In the genomic region with DNA sequence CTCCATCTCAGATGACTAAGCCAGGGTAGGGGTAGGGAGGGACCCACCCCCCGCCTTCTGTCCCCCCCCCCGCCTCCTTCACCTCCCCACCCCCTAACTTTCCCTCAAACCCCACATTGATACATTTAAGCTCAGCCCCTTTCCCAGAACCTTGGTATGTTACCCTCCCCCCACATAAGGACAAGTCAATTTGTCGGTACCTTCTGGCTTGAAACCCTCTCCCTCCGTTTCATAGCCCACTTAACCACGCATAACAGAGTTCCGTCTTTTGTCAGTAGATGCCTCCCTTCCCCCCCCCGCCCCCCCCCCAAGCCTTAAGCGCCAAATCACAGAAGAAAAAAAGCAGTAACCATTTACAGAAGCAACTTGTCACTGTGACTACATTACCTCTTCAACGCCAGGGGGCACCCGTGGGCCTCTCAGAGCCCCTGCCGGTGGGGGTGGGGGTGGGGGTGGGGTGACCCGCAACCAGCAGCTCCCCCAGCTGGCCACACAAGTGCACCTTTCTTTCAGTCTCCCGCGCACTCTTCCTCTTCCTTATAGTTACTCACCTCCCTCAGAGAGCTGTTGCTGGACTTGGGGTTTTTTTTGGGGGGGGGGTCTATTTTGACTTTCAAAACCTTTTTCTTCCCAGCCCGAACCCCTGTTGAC, we compare ENCODE assay signal across 8 mouse cellular contexts. TPM values are rescaled to one million over a fixed set of nuclear protein-coding genes. Genes with fewer than 3 reads are reported as not detected.
A peak's percentile ranks its signal among the peaks of the same experiment; 100 is the strongest.
DNase-seq lines count a peak whose midpoint lies in the region; ATAC-seq and TF ChIP-seq lines count a peak whose summit lies in the region.

No protein-coding gene starts in this region.

- H3K27me3 ChIP-seq in forebrain, embryonic 10.5 days (ENCODE audit: poor library complexity, severe bottlenecking) = no peaks in the 10 kb centered on the region
- no peaks in the 10 kb centered on the region for H3K27me3 ChIP-seq in hindbrain, embryonic 10.5 days (ENCODE audit: insufficient read depth, poor library complexity, severe bottlenecking)
- no peaks in the 10 kb centered on the region for H3K27me3 ChIP-seq in limb, embryonic 14.5 days (ENCODE audit: control insufficient read depth, insufficient read depth, low read length)
- H3K27me3 ChIP-seq in midbrain, embryonic 14.5 days (ENCODE audit: control insufficient read depth, insufficient read depth, low read length) = no peaks in the 10 kb centered on the region
- no peaks in the 10 kb centered on the region for H3K27me3 ChIP-seq in stomach, postnatal 0 days (ENCODE audit: control insufficient read depth, insufficient read depth, low read length)

- TF ChIP-seq POLR2A in limb, embryonic 14.5 days (IDR thresholded peaks at IDR 0.05; ENCODE audit: borderline replicate concordance, extremely low read depth, insufficient read depth, insufficient read length) = no peak

- peak overlapping the region; percentile 61 for H3K4me2 ChIP-seq in limb, embryonic 14.5 days (replicated peaks; ENCODE audit: low read depth, low read length, severe bottlenecking)
- H3K4me2 ChIP-seq in midbrain, embryonic 14.5 days (ENCODE audit: low read length) = peak overlapping the region; percentile 63
- peak overlapping the region; percentile 63 for H3K4me2 ChIP-seq in stomach, postnatal 0 days (replicated peaks; ENCODE audit: low read depth)

- no peak for TF ChIP-seq EP300 in stomach, postnatal 0 days (optimal IDR thresholded peaks at IDR 0.05)

- H3K4me3 ChIP-seq in layer of hippocampus, adult 2 months = no peak overlapping the region
- H3K4me3 ChIP-seq in forebrain, embryonic 10.5 days = peak overlapping the region; percentile 51; the same call in 1 of the 2 replicates
- peak overlapping the region; percentile 29 for H3K4me3 ChIP-seq in hindbrain, embryonic 10.5 days
- peak overlapping the region; percentile 41 for H3K4me3 ChIP-seq in limb, embryonic 14.5 days (replicated peaks; ENCODE audit: low read length)
- H3K4me3 ChIP-seq in midbrain, embryonic 14.5 days (replicated peaks; ENCODE audit: low read depth, low read length) = no peak overlapping the region
- no peak overlapping the region; the same call in 1 of the 2 replicates for H3K4me3 ChIP-seq in stomach, postnatal 0 days (ENCODE audit: low read depth, low read length)

- WGBS in forebrain, embryonic 10.5 days = 20% methylated on average over 13 of the region's 15 CpGs
- 16% methylated on average over 14 of the region's 15 CpGs for WGBS in hindbrain, embryonic 10.5 days
- 29% methylated on average over 11 of the region's 15 CpGs for WGBS in limb, embryonic 14.5 days
- 23% methylated on average over 13 of the region's 15 CpGs for WGBS in midbrain, embryonic 14.5 days
- WGBS in stomach, postnatal 0 days = 19% methylated on average over 10 of the region's 15 CpGs

- peaks cover 3% of the 10 kb centered on the region for H3K9me3 ChIP-seq in forebrain, embryonic 10.5 days
- peaks cover 4% of the 10 kb centered on the region for H3K9me3 ChIP-seq in hindbrain, embryonic 10.5 days
- H3K9me3 ChIP-seq in limb, embryonic 14.5 days (ENCODE audit: control insufficient read depth, low read length) = peaks cover 3% of the 10 kb centered on the region
- no peaks in the 10 kb centered on the region for H3K9me3 ChIP-seq in midbrain, embryonic 14.5 days (ENCODE audit: control insufficient read depth, low read length)
- H3K9me3 ChIP-seq in stomach, postnatal 0 days (ENCODE audit: control insufficient read depth, low read length) = no peaks in the 10 kb centered on the region

- no peaks in the 10 kb centered on the region for H3K36me3 ChIP-seq in forebrain, embryonic 10.5 days (replicated peaks)
- H3K36me3 ChIP-seq in hindbrain, embryonic 10.5 days = no peaks in the 10 kb centered on the region
- H3K36me3 ChIP-seq in limb, embryonic 14.5 days (ENCODE audit: control insufficient read depth, insufficient read depth, low read length) = no peaks in the 10 kb centered on the region
- H3K36me3 ChIP-seq in midbrain, embryonic 14.5 days (ENCODE audit: control insufficient read depth, insufficient read depth, low read length) = no peaks in the 10 kb centered on the region
- no peaks in the 10 kb centered on the region for H3K36me3 ChIP-seq in stomach, postnatal 0 days (ENCODE audit: control insufficient read depth, insufficient read depth, low read length)

- ATAC-seq in limb, embryonic 14.5 days (ENCODE audit: low FRiP score, low read depth) = peak; percentile 75
- peak; percentile 69 for ATAC-seq in midbrain, embryonic 14.5 days (ENCODE audit: low FRiP score, low TSS enrichment)
- peak; percentile 70; the same call in 1 of the 2 replicates for ATAC-seq in stomach, postnatal 0 days (ENCODE audit: low FRiP score, low TSS enrichment)

- peak in 1 of 2 experiments; percentile 20 for DNase-seq in layer of hippocampus, adult 2 months (ENCODE audit: low spot score in 2 of 2)
- no peak for DNase-seq in layer of hippocampus, adult 8-10 months (ENCODE audit: low spot score in 2 of 2)
- DNase-seq in adrenal gland, postnatal 36 days = peak; percentile 63 to 84
- peak; percentile 49 for DNase-seq in forebrain, embryonic 10.5 days (ENCODE audit: extremely low spot score, low spot score)
- peak; percentile 54 for DNase-seq in hindbrain, embryonic 10.5 days (ENCODE audit: low spot score)
- DNase-seq in limb, embryonic 14.5 days (ENCODE audit: low spot score) = peak; percentile 34
- peak; percentile 81 for DNase-seq in midbrain, embryonic 14.5 days
- DNase-seq in stomach, postnatal 0 days (ENCODE audit: low spot score) = peak; percentile 79

- no peak overlapping the region for H3K9ac ChIP-seq in limb, embryonic 14.5 days (ENCODE audit: low read depth, low read length, severe bottlenecking)
- no peak overlapping the region for H3K9ac ChIP-seq in midbrain, embryonic 14.5 days (replicated peaks; ENCODE audit: low read length)
- no peak overlapping the region for H3K9ac ChIP-seq in stomach, postnatal 0 days (ENCODE audit: low read length)

- H3K27ac ChIP-seq in layer of hippocampus, adult 2 months = no peak overlapping the region
- no peak overlapping the region for H3K27ac ChIP-seq in forebrain, embryonic 10.5 days
- no peak overlapping the region for H3K27ac ChIP-seq in hindbrain, embryonic 10.5 days
- no peak overlapping the region for H3K27ac ChIP-seq in limb, embryonic 14.5 days (replicated peaks; ENCODE audit: low read depth, low read length)
- H3K27ac ChIP-seq in midbrain, embryonic 14.5 days (replicated peaks; ENCODE audit: low read depth, low read length) = no peak overlapping the region
- no peak overlapping the region for H3K27ac ChIP-seq in stomach, postnatal 0 days (replicated peaks)

- peaks cover 6% of the 10 kb centered on the region; the same call in 1 of the 2 replicates for H3K4me1 ChIP-seq in forebrain, embryonic 10.5 days
- no peaks in the 10 kb centered on the region for H3K4me1 ChIP-seq in hindbrain, embryonic 10.5 days (replicated peaks)
- no peaks in the 10 kb centered on the region for H3K4me1 ChIP-seq in limb, embryonic 14.5 days (ENCODE audit: control insufficient read depth, insufficient read depth, low read length)
- no peaks in the 10 kb centered on the region for H3K4me1 ChIP-seq in midbrain, embryonic 14.5 days (ENCODE audit: control insufficient read depth, insufficient read depth, low read length)
- no peaks in the 10 kb centered on the region for H3K4me1 ChIP-seq in stomach, postnatal 0 days (replicated peaks; ENCODE audit: control insufficient read depth, insufficient read depth)

- TF ChIP-seq CTCF in layer of hippocampus, adult 2 months (conservative IDR thresholded peaks at IDR 0.05) = peak; percentile 63
- peak; percentile 66 for TF ChIP-seq CTCF in stomach, postnatal 0 days (IDR thresholded peaks at IDR 0.05; ENCODE audit: low read depth)

RNA-seq across cellular contexts. Expression of a gene that starts 7.9 kb away (rescaled TPM):
- total RNA-seq in layer of hippocampus, adult 2 months (2021) = 10 to 100 TPM; 23.0 to 24.7 TPM
- total RNA-seq in layer of hippocampus, adult 8-10 months (2022) = 10 to 100 TPM; 21.5 to 27.4 (median 24.7) TPM
- 10 to 100 TPM; 30.4 to 34.2 TPM for total RNA-seq in adrenal gland, postnatal 36 days (2021)
- polyA plus RNA-seq in forebrain, embryonic 10.5 days (2016; fragmentation: Nextera tagmentation; extraction: Ambion mirVana) = 3.7 and 3.8 TPM in 2 replicates
- polyA plus RNA-seq in hindbrain, embryonic 10.5 days (2016; fragmentation: Nextera tagmentation; extraction: Ambion mirVana) = 3.9 and 4.4 TPM in 2 replicates
- 8.2 and 8.7 TPM in 2 replicates for polyA plus RNA-seq in limb, embryonic 14.5 days (2012; rRNA removed)
- polyA plus RNA-seq in limb, embryonic 14.5 days (2014; fragmentation: Nextera tagmentation; extraction: Ambion mirVana) = 4.8 and 5.7 TPM in 2 replicates
- polyA plus RNA-seq in midbrain, embryonic 14.5 days (2014; fragmentation: Nextera tagmentation; extraction: Ambion mirVana) = 10.6 and 10.8 TPM in 2 replicates
- polyA plus RNA-seq in stomach, postnatal 0 days (2015; fragmentation: Nextera tagmentation; extraction: Ambion mirVana) = 1.7 and 2.0 TPM in 2 replicates

Comparison
In these comparisons a context has a peak if more than half of its experiments do, and no peak if none do; other contexts are left out.
1. DNase-seq: peak in adrenal gland, postnatal 36 days (2 of 2), forebrain, embryonic 10.5 days (single experiment), hindbrain, embryonic 10.5 days (single experiment), limb, embryonic 14.5 days (single experiment), midbrain, embryonic 14.5 days (single experiment) and stomach, postnatal 0 days (single experiment); none in layer of hippocampus, adult 8-10 months (0 of 2).
2. H3K4me3 ChIP-seq: peak in forebrain, embryonic 10.5 days (single experiment), hindbrain, embryonic 10.5 days (single experiment) and limb, embryonic 14.5 days (single experiment); none in layer of hippocampus, adult 2 months (single experiment), midbrain, embryonic 14.5 days (single experiment) and stomach, postnatal 0 days (single experiment).
3. Peak in every context shown above with its lines, with median percentiles within 50 percentile points of each other: ATAC-seq and H3K4me2 ChIP-seq.